ENCODE assay signal across 13 mouse cellular contexts in the genomic region with DNA sequence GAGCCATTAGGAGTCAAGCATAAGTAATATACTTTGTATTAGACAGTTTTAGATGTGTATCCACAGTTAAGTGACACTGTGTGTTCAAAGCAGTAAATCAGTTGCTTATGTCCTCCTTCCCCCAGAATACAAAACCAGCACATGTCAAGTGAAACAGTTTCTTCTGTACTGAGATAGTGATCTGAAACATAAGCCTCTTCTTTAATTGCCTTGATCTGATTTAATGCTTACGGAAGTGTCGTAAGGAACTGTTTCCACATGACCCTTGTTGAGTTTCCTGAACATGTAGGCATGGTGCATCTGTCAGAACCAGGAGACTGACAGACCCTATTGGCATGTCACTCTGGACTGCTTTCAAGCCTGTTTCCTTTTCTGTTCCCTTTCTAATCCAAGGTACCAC.
"Had no signal": no experiment of that assay in that cellular context is flagged by ENCODE, and none has a peak within 500 bp of the region (broad histone marks: within the 10 kb centered on the region; RNA-seq: fewer than 3 reads in every experiment).

No protein-coding gene starts in this region.

- H3K9ac ChIP-seq: limb, embryonic 12.5 days; liver, embryonic 15.5 days; midbrain, embryonic 15.5 days had no signal

- H3K27me3 ChIP-seq: limb, embryonic 12.5 days; liver, embryonic 15.5 days; midbrain, embryonic 15.5 days had no signal

- H3K9me3 ChIP-seq: limb, embryonic 12.5 days; liver, embryonic 15.5 days; midbrain, embryonic 15.5 days had no signal

- H3K27ac ChIP-seq: limb, embryonic 12.5 days; liver, embryonic 15.5 days; midbrain, embryonic 15.5 days had no signal

- ATAC-seq: intestine, embryonic 16.5 days; lung, postnatal 0 days; midbrain, embryonic 15.5 days had no signal

- DNase-seq: kidney, adult 2 months; layer of hippocampus, adult 9-11 months; layer of hippocampus, postnatal 36 days; lung, adult 2 months; lung, postnatal 4 days; right cerebral cortex, postnatal 25 days; thymus, postnatal 36 days had no signal

- H3K4me3 ChIP-seq: limb, embryonic 12.5 days; liver, embryonic 15.5 days; midbrain, embryonic 15.5 days had no signal

- H3K4me2 ChIP-seq: limb, embryonic 12.5 days; liver, embryonic 15.5 days; midbrain, embryonic 11.5 days; midbrain, embryonic 15.5 days had no signal

- H3K4me1 ChIP-seq: limb, embryonic 12.5 days; liver, embryonic 15.5 days; midbrain, embryonic 15.5 days had no signal

- H3K36me3 ChIP-seq: liver, embryonic 15.5 days; midbrain, embryonic 15.5 days had no signal
